Mouse (Mus musculus) ES-Bruce4 (cell line): ENCODE measurements around the gene Drd2. TPM values are rescaled to one million over a fixed set of nuclear protein-coding genes. Genes with fewer than 3 reads are reported as not detected.

Source experiments
- H3K27ac ChIP-seq: 2 replicates; pipeline ENCODE4 v1.5.1; 2012; ENCODE audit warnings: low read length, inconsistent platforms; ENCODE audit not compliant: insufficient read depth
- H3K27me3 ChIP-seq: 2 replicates; pipeline ENCODE4 v1.6.1; 2012; ENCODE audit warnings: mild to moderate bottlenecking, low read length, inconsistent platforms; ENCODE audit not compliant: control insufficient read depth, poor library complexity, insufficient read depth, severe bottlenecking
- H3K36me3 ChIP-seq: 2 replicates; pipeline ENCODE4 v1.6.1; 2012; ENCODE audit warnings: inconsistent platforms, mild to moderate bottlenecking, low read length, moderate library complexity; ENCODE audit not compliant: control insufficient read depth, poor library complexity, insufficient read depth, severe bottlenecking
- H3K4me1 ChIP-seq: one replicate; pipeline ENCODE4 v1.8.1; 2011; ENCODE audit warnings: low read length; ENCODE audit not compliant: control insufficient read depth, insufficient read depth
- H3K4me3 ChIP-seq: 2 replicates; pipeline ENCODE4 v1.5.1; 2011; ENCODE audit warnings: low read depth, mild to moderate bottlenecking, low read length
- H3K9ac ChIP-seq: 2 replicates; pipeline ENCODE4 v1.6.1; 2012; ENCODE audit warnings: low read depth, mild to moderate bottlenecking, inconsistent platforms; ENCODE audit not compliant: poor library complexity, severe bottlenecking
- H3K9me3 ChIP-seq: replicated peaks from 2 replicates; pipeline ENCODE4 v1.6.1; 2012; ENCODE audit warnings: mild to moderate bottlenecking, low read length, inconsistent platforms; ENCODE audit not compliant: control insufficient read depth, poor library complexity, insufficient read depth, severe bottlenecking
- CTCF ChIP-seq: IDR thresholded peaks from one replicate; pipeline ENCODE4 v1.8.1; 2011; ENCODE audit warnings: low read depth, low read length
- EP300 ChIP-seq: IDR thresholded peaks from 2 replicates; pipeline ENCODE4 v1.6.1; 2011; ENCODE audit warnings: low read depth, low read length; ENCODE audit not compliant: insufficient read depth
- POLR2A ChIP-seq: IDR thresholded peaks from one replicate; pipeline ENCODE4 v1.8.1; 2011; ENCODE audit warnings: low read length; ENCODE audit not compliant: insufficient read depth
- polyA plus RNA-seq: library from polyadenylated mRNA; stranded (reverse); fragments of >200 nt; gene quantifications from 2 replicates; pipeline ENCODE4 v1.2.4, GENCODE M21; 2011; ENCODE audit warnings: low read depth; ENCODE audit not compliant: missing spikeins, insufficient read depth, insufficient read length

Drd2 gene
- polyA plus RNA-seq, 1 experiment, result 0.39 TPM

GRCm38 (mm10) chr9:49425585-49425984 is 85.2 kb downstream of the Drd2 start:
- no peak for TF ChIP-seq POLR2A
- no peak for TF ChIP-seq EP300
- TF ChIP-seq CTCF, result no peak
- no peak overlapping the region for H3K4me3 ChIP-seq
- H3K9ac ChIP-seq, result no peak overlapping the region
- H3K4me1 ChIP-seq, result no peaks in the 10 kb centered on the region
- H3K27ac ChIP-seq, result no peak overlapping the region
- no peaks in the 10 kb centered on the region for H3K36me3 ChIP-seq
- no peaks in the 10 kb centered on the region for H3K9me3 ChIP-seq
- no peaks in the 10 kb centered on the region for H3K27me3 ChIP-seq

- H3K36me3 ChIP-seq, result no peaks in the 10 kb centered on the region
- no peak within 1 kb of the TSS for H3K4me3 ChIP-seq
- H3K27me3 ChIP-seq, result no peaks in the 10 kb centered on the region
- H3K4me1 ChIP-seq, result no peaks in the 10 kb centered on the region
- no peak within 1 kb of the TSS for H3K27ac ChIP-seq
- no peaks in the 10 kb centered on the region for H3K9me3 ChIP-seq
- TF ChIP-seq EP300 (no peak), CTCF (no peak), POLR2A (no peak)
- H3K9ac ChIP-seq, result no peak within 1 kb of the TSS
Measured at GRCm38 (mm10) chr9:49426921-49427320, 86.5 kb downstream of the Drd2 start, which contains the start of gene Ankk1. Gene Ankk1 (minus strand): TSS chr9:49427021.

DNA sequence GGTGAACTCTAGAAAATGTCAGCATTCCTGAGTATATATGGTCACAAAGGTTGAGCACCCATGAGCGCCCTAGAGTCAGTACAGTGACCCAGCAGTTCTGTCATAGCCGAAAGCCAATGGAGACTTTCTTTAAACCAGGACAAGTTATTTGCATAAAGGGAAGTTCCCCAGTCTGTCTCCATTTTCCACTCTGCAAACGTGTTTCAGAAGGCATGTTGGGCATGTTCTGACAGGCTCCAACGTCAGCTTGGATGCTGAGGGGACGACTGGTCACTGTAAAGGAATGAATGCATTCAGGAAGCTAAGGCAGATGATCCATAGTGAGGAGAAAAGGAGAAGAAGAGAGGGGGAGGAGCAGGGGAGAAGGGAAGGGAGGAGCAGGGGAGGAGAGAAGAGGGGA is 87.1 kb downstream of the Drd2 start:
- Histone ChIP-seq H3K4me1 (no peaks in the 10 kb centered on the region), H3K27me3 (no peaks in the 10 kb centered on the region), H3K36me3 (no peaks in the 10 kb centered on the region), H3K27ac (no peak overlapping the region), H3K9ac (no peak overlapping the region), H3K4me3 (no peak overlapping the region), H3K9me3 (no peaks in the 10 kb centered on the region)
- no peak for TF ChIP-seq POLR2A
- no peak for TF ChIP-seq CTCF
- TF ChIP-seq EP300, result no peak

DNA sequence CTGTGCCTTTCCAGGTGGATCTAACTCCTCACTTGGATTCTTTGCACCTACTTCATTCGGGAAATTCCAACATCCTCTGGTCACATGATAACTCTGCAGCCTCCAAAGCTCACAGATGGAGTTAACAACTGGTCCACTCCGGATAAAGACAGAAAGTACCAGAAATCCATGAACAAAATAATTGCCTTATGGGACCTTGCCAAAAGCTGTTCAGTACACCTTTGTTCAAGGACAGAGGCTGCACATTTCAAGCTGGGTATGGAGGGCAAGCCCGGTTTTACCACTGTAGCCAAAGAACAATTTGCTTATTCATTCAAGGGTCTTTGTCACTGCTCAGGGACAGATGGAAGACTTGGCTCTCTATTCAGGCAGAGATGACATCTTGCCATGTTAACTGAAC is 102.2 kb downstream of the Drd2 start:
- Histone ChIP-seq H3K36me3 (no peaks in the 10 kb centered on the region), H3K4me1 (no peaks in the 10 kb centered on the region), H3K9ac (no peak overlapping the region), H3K9me3 (no peaks in the 10 kb centered on the region), H3K27me3 (no peaks in the 10 kb centered on the region), H3K4me3 (no peak overlapping the region), H3K27ac (no peak overlapping the region)
- no peak for TF ChIP-seq EP300
- TF ChIP-seq POLR2A, result no peak
- TF ChIP-seq CTCF, result no peak

DNA sequence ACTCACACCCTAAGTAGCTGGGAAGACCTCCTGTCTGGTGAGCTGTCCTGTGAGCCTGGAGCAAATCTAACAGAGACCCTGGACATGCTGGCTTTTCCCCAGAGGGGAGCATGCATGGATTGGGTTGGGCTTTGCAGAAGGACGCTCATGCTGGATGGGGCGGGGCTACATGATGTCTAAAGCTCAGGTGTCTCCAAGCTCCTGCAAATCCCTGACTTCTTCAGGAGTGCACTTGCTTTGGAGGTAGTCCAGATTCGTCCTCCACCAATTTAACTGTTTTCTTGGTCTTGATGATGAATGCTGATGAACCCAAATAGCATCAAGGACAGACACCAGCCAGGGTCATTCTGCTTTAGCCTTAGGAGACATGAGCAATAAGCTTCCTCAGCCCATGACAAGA is 110.1 kb downstream of the Drd2 start:
- no peak overlapping the region for H3K27ac ChIP-seq
- no peaks in the 10 kb centered on the region for H3K36me3 ChIP-seq
- no peak overlapping the region for H3K4me3 ChIP-seq
- TF ChIP-seq POLR2A (no peak), CTCF (no peak), EP300 (no peak)
- no peaks in the 10 kb centered on the region for H3K9me3 ChIP-seq
- no peak overlapping the region for H3K9ac ChIP-seq
- no peaks in the 10 kb centered on the region for H3K27me3 ChIP-seq
- no peaks in the 10 kb centered on the region for H3K4me1 ChIP-seq

GRCm38 (mm10) chr9:49452396-49452795 is 112.0 kb downstream of the Drd2 start:
- Histone ChIP-seq H3K27ac (no peak overlapping the region), H3K4me3 (no peak overlapping the region), H3K9me3 (no peaks in the 10 kb centered on the region), H3K4me1 (no peaks in the 10 kb centered on the region), H3K36me3 (no peaks in the 10 kb centered on the region), H3K9ac (no peak overlapping the region), H3K27me3 (no peaks in the 10 kb centered on the region)
- TF ChIP-seq EP300, result no peak
- TF ChIP-seq CTCF, result no peak
- TF ChIP-seq POLR2A, result no peak
